Mouse (Mus musculus) megakaryocyte, adult 5-6 weeks (primary cell): Measurements from ENCODE around the gene Fam166a. TPM values are rescaled to one million over a fixed set of nuclear protein-coding genes. Genes with fewer than 3 reads are reported as not detected.

Experiments used
- ATAC-seq: 2 replicates; pipeline ENCODE4 v1.8.0; 2016; ENCODE audit warnings: mild to moderate bottlenecking, inconsistent platforms; ENCODE audit not compliant: poor library complexity, severe bottlenecking
- total RNA-seq, 2 experiments: library from RNA; stranded (forward) in 1 of 2; stranded (reverse) in 1 of 2; fragments of 153-499, 151-499 nt in 1 of 2; fragments of 221-1000, 200-1000 nt in 1 of 2; gene quantifications; 2 replicates each; pipeline versions ENCODE4 v1.2.3 to v1.2.4; 2015 to 2017

The Fam166a gene
- total RNA-seq, 2 experiments from 2014 or later = 0.20 TPM; not detected in 1

- ATAC-seq = no peak
These were observed 34.0 kb upstream of the Fam166a start for GRCm38 (mm10) chr2:25184496-25184895.

GRCm38 (mm10) chr2:25185625-25186574, 32.6 kb upstream of the Fam166a start:
- ATAC-seq = peak; percentile 33

GRCm38 (mm10) chr2:25186575-25186930, 32.0 kb upstream of the Fam166a start:
- ATAC-seq = no peak

DNA sequence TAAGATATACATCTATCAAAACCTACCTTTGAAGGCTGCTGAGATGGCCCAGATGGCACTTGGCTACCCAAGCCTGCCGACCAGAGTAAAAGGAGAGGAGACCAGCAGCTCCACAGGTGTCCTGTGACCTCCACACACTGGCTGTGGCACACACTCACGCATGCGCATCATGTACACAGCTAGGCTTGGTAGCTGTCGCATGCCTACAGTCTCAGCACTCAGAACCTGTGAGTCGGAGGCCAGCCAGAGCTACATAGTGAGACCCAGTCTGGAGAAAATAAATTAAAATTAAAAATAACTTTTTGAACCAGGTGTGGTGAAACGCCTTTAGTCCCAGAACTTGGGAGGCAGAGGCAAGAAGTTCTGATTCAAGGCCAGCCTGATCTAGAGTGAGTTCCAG, 30.7 kb upstream of the Fam166a start:
- no peak for ATAC-seq

DNA sequence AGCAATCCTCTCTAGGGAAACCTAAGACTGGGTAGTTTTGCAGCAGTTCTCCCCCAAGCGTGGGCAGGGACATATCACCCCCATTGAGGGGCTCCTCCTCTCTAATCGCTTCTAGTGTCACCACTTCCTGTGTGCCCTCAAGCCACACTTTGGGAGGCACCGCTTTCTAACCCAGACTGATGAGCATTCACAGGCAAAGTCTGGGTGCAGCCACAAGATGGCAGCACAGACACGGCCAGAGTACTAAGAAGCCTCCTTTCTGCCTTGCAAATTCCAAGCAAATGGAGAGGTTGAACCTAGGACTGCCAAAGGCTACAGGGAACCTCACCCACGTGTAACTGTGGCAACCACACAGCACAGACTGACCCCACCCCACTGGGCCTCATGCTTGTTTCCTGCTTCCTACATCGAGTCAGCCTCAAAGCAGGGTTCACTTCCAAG, 25.2 kb upstream of the Fam166a start:
- peak; percentile 44 for ATAC-seq

DNA sequence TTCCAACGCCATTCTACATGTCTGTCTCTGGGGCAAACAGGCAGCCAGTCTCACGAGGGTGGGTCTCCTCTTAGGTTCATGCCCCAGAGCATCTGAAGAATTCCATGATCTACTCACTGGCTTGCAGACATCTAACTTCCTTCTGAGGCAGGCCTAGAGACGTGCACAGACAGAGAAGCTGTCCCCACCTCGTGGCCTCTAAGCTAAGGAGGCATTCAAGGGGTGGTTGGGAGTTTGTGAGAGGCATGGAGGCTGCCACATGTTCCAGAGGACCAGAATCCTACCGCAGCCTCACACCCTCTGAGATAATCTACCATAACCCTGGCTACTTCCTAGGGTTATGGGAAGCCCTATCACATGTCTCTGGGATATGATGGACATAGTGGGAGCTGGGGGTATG, 24.5 kb upstream of the Fam166a start:
- no peak for ATAC-seq

GRCm38 (mm10) chr2:25194486-25195171, 23.9 kb upstream of the Fam166a start:
- peak; percentile 51 for ATAC-seq

DNA sequence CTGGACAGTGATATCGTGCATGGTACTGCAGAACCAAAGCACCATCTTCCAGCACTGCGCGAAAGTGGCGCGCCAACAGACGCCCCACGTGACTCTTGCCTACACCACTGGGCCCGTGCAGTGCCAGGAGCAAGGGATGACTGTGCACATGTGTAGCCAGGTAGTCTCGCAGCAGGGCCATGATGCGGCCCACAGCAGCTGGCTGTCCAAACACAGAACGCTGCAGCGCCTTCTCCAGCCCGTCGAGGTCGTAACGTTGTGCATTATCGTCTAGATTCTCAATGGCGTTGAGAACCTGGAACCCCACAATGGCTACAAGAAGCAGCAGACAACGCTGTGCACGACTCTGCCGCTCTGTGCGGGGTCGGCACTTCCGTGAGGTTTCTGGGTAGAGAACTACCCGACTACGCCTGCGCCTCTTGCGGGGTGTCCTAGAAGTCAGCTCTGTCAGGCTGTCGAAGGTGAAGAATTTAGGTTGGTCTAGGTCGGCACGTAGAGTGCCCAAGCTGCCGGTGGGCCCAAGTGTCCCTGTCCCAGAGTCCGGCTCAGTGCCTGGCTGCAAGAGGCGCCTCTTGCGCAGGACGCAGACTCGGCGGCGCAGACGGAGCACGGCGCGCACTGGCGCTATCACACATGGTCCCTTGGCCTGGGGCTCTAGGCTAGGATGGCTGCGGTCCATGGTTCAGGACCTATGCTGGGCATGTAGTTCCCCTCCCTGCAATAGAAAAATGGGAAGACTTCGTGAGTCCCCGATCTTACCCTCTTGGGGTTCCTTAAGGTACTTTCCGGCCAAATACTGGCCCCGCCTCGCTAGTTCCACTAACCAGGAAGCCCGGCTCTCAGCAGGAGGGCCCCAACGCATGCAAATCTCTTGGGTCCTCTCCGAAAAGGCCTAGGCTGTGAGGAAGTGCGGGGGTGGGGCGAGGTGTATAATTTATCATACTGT, 23.1 kb upstream of the Fam166a start:
- ATAC-seq = peak; percentile 41

GRCm38 (mm10) chr2:25196172-25196954, 22.2 kb upstream of the Fam166a start, which contains the start of gene Tor4a:
TSS of gene Tor4a (minus strand) at chr2:25196886.
- peak; percentile 63 for ATAC-seq

DNA sequence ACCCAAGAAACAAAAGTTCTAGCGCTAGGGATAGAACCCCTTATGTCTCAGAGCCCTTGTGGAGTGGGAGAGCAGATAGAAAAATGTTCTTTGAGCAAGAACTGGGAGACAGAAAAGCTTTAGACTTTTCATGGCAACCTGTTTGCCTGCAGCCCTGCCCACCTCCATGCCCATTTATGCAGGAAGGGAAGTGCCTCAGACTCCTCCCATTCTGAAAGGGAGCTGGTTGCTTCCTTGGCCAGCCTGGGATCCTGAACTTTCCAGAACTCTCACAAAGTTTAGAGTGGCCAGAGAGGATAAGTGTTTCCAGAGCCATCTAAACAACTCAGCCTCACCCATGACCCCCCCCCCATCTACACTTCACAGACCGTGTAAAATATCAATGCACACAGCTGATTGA, 21.4 kb upstream of the Fam166a start:
- ATAC-seq = no peak

DNA sequence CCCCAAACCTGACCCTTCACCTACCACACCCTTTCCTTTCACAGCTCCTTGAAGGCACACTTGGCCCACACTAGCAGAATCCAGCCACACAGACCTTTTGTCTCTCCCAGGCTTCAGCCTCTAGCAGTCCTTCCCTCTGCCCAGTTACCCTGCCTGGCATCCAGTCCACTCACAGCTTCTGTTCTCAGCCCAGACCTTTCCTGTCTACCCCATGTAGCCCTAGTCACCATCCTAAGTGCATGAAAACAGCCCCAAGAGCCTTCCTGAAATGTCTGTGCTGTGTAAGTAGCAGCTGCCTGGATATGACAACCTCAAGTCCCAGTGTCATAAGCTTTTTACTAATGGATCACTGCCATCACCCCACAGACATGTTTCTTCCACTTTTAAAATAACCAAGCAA, 20.6 kb upstream of the Fam166a start:
- no peak for ATAC-seq

GRCm38 (mm10) chr2:25200631-25201030, 17.9 kb upstream of the Fam166a start:
- no peak for ATAC-seq

- no peak for ATAC-seq
These were observed 14.8 kb upstream of the Fam166a start for GRCm38 (mm10) chr2:25203631-25204214.

DNA sequence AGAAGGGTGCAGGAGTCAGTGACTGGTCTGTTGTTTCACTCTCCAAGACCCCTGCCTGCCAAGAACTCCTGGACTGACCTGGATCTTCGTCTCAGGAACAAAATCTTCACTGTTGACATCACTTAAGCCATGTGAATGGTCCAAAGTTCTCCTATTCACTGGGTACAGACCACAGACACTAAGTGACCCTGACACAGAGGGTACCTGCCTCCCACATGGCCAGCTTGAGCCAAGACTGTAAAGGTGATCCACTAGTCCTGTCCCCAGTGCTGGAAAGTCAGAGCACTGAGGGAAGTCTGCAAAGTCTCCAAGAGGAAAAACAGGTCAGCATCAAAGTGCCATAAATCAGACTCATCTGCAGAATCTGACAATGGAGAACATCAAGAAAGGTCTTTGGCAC, 11.0 kb upstream of the Fam166a start:
- no peak for ATAC-seq

DNA sequence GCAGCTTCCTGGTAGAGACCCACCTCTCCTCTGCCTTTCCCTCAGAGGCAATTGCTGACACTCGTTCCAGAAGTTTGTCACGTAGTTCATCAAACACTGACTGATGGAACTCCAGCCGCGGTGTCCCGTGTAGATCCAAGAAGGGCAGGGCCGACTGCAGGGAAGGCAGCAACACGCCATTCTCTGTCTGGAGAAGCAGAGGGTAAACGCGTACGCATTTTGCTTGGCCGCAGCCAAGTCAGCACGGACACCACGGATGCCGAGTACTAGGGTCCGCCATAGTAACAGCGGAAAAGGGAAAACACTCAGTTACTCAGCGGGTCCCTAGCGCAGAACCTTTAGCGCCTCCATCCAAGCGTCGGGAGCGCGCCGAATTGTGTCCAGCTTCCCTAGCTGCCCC, 7.9 kb upstream of the Fam166a start:
- peak; percentile 19 for ATAC-seq

DNA sequence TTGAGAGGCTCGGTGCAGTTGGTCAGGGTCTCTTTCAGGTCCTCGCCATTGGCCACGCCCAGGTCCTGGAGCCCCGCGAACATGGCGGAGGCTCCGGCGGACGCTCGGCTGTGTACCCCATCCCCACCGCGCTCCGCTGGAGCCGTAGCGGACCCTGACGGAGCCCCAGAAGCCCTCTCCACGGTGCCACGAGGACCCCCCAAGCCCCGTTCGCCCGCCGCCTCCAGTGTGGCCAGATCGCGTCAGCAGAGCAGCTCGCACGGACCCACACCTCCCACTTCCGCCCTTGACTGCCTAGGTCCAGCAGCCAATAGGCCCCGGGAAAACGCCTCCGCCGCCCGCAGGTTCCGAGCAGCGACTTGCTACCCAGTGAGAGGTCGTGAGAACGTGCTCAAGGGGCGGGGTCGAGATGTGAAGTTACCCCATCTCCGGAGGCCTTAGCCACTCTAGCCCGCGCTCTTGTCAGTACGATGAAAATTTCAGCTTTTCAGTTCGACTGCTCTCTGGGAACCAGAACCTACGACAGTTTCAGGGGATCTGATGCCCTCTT, 7.3 kb upstream of the Fam166a start, which contains the start of gene Nelfb:
Gene Nelfb (minus strand): TSS at position 369 of the 550 bp plus-strand sequence.
- peak; percentile 99 for ATAC-seq

- ATAC-seq = no peak
These were observed 5.2 kb upstream of the Fam166a start for GRCm38 (mm10) chr2:25213266-25213865.

- ATAC-seq = no peak
These were observed 4.1 kb upstream of the Fam166a start, which contains the start of gene Stpg3 for GRCm38 (mm10) chr2:25214444-25214843. TSS of gene Stpg3 (minus strand) at chr2:25214637.

DNA sequence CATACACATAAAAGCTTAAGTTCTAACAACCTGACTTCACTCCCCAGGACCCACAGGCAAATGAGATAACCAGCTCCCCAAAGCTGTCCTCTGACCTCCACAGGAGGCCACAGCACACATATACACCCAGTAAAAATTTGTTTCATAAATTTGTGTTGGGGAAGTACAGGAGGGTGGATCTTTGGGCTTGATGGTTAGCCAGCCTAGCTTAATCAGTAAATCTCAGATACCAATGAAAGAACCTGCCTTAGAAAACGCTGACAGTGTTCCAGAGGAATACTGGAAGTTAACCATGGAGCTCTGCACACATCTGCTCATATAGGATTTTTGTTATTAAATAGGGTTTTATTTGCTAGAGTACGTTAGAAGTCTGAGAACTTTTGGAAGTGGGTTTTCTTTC, 879 bp upstream of the Fam166a start:
- ATAC-seq = no peak
